Mouse (Mus musculus) right cerebral cortex, postnatal 36 days (tissue): Measurements from ENCODE around the gene Trem1.

Source experiments
- DNase-seq, 2 experiments: peaks; one replicate each; pipeline ENCODE4 v3.0.0; 2022; ENCODE audit warnings: low spot score in 2 of 2, mixed read lengths in 1 of 2

Trem1 gene

DNA sequence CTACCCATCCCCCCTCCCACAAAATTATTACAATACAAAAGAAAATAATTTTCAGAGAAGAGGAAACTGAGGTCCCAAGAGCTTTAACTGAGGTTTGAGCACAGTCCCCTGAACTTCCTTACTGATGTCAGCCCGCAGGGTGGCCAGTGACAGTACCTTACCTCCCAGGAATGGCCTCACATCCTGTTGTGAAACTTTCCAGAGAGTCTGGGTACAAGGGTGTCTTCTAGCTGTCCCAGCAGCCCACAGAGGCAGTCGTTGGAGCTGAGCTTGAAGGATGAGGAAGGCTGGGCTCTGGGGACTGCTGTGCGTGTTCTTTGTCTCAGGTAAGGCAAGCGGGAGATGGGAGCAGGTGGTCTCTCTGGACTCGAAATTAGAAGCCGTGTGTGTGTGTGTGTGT lies at the start of gene Trem1:
Trem1 (plus strand) TSS at position 251 of the 400 bp plus-strand sequence.
- DNase-seq, result no peak

DNA sequence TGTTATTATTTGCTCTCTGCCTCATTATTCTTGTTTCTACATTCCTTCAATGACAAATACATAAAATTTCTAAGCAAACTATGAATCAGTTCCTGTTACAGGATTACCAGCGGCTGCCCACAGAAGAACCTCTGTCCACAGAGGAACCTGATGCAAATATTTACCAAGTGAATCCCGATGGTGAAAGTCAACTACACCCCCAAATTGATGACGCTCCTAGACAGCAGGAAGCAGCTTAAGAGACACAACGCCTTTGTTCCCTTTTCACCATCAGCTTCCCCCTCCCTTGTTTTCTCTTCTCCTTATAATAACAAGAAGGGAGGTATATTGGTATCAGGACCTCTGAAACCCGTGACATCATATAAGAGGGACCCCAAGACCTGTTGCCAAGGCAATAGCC lies 47.3 kb upstream of the Trem1 start:
- DNase-seq, result no peak

DNA sequence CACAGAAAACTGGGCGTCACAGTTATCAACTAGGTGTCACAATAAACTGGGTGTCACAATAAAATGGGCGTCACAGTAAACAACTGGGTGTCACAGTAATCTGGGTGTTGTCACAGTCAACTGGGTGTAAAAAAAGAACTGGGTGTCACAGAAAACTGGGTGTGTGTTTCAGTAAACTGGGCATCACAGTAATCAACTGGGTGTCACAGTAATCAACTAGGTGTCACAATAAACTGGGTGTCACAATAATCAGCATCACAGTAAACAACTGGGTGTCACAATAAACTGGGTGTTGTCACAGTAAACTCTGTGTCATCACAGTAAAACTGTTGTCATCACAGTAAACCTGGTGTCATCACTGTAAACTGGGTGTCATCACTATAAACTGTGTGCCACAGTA lies 40.2 kb upstream of the Trem1 start:
- no peak for DNase-seq

DNA sequence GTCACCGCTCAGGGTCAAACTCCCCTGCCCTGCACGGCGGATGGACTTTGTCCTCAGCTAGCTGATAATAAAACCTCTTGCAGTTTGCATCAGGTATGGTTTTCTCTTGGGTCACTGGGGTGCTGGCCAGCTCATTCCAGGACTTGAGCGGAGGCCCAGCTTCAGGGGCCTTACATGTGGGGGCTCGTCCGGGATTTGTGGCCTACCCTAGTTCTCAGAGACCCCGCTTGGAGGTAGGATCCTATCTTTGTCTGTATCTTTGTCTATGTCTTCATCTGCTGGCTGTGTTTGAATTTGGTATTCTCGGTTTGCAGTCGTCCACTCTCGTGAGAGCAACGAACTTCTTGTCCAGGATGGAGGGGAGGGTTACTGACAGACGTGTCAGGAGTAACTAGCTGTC lies 29.5 kb upstream of the Trem1 start:
- DNase-seq, result no peak

DNA sequence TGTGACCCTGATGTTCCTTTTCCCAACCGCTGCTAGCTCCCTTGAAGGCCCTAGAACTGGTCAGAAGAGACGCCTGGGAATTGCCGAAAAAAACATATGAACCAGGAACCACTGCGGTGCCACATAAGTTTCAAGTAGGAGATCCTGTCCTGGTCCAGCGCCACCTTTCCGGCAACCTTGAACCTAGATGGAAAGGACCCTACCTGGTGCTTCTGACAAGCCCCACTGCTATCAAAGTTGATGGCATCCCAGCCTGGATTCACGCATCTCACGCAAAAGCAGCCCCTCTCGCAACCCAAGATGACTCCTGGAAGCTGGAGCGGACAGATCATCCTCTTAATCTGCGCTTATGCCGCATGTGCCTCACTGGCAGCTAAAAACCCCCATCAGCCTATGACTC lies 20.0 kb upstream of the Trem1 start:
- DNase-seq, result no peak

DNA sequence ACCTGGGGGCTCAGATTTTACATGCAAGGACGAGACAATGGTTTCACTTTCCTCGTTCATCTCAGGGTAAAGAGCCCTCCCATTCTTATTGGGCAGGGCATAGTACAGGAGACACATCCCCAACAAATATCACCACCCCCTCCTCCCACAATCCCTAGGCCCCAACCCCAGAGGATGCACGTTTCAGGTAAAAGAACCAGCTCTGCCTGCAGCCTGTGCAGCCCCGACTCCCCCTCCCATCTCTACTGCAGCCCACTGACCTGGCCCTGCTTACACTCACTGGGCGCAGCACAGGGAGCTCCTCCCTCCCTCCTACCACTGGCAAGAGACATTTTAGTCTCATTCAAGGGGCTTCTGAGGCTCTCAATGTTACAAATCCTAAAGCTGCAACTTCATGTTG lies 19.1 kb upstream of the Trem1 start:
- DNase-seq, result no peak

DNA sequence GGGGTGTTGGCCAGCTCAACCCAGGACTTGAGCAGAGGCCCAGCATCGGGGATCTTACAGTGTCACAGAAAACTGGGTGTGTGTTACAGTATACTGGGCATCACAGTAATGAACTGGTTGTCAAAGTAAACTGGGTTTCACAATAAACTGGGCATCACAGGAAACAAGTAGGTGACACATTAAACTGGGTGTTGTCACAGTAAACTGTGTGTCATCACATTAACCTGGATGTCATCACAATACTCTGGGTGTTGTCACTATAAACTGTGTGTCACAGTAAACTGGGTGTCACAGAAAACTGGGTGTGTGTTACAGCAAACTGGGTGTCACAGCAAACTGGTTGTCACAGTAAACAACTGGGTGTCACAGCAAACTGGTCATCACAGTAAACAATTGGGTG lies 17.1 kb upstream of the Trem1 start:
- DNase-seq, result no peak

DNA sequence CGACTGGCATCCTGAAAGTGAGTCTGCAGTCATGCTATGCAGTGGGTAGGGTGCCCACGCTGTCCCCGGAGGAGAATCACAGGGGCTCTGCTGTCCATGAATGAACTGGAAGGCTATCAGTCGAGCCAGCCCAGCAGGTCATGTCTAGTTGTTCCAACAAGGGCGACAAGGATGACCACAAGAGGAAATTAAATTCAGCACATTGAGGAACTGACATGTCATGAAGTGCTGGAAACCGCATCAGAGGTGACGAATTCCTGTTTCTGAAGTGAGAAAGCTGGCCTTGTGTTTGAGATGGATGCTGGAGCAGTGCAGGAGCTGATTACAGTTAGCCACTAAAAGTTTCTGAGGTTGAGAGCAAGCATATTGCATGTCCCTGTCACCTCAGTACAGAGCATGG lies 1.9 kb upstream of the Trem1 start:
- DNase-seq, result no peak

DNA sequence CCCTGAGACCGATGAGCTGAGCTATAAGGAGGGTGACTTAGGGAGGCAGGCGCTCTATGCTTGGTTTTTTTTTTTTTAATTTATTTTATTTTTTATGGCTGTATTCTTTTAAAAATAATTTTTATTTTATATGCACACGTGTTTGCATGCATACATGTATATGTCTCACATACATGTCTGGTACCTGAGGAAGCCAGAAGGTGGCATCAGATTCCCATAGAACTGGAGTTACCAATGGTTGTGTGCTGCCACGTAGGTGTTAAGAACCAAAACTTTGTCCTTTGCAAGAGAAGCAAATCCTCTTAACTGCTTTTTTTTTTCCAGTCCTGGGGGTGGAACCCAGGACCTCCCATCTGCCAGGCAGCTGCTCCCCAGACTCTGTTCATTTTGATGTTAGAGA lies 1.2 kb downstream of the Trem1 start:
- DNase-seq, result no peak

DNA sequence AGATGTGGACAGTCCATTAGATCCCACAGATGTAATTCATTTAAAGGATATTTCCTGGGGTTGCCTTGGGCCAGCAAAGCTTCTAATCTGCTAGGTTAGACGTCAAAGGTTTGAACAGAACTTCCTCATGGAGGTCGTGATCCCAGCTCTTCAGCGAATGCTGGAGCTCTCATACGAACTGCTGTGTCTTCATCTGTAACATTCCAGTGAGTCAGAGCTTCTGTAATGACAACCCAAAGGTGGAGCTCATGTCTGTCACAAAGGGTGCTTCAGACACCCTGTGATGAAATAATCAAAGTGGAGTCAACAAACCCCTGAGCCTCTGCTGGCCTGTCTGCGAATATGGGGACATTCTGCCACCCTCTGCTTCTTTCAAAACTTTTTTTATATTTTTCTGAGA lies 2.0 kb downstream of the Trem1 start:
- no peak for DNase-seq

DNA sequence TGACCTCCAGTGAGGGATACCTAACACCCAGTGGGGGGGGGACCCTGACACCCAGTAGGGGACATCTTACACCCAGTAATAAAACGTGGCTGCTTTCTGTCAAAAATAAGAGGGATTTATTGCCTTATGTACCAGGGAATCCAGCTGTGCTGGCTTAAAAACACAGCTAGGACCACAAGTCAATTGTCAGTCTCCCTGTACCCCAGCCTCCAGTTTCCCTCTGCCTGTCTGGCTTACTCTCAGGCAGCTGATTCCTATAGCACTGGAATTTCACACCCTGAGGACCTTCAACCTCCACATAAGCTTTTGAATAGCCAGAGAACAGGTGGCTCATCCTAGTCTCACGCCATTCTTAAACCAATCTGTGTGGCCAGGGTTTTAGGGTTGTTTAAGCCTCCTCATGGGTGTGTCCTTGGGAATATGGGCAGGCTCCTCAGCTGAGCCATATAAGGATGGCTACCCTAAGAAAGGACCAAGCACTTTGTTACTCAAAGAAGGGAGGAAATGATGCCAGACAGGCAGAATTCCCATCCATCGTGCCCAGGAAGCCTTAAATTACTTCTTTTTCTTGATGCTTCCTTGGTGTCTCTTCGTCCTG lies 3.3 kb downstream of the Trem1 start:
- no peak for DNase-seq

DNA sequence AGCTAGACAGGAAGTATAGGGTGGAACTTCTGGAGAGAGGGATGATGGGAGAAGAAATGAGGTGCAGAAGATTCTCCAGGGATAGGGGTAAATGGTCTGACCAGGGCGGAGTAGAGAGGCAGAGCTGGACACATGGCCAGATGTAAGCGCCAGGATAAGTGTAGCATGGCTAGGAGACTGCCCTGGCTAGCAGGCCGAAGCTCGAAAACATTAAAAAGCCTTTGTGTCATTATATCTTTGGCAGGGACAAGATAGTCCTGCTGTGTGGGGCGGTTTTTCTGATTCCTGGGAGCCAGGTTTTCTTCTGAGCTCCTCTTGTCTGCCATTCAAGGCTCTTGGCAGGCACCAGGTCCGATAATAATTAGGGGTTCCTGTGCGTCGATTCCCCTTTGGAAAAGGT lies 5.1 kb downstream of the Trem1 start:
- DNase-seq, result no peak

DNA sequence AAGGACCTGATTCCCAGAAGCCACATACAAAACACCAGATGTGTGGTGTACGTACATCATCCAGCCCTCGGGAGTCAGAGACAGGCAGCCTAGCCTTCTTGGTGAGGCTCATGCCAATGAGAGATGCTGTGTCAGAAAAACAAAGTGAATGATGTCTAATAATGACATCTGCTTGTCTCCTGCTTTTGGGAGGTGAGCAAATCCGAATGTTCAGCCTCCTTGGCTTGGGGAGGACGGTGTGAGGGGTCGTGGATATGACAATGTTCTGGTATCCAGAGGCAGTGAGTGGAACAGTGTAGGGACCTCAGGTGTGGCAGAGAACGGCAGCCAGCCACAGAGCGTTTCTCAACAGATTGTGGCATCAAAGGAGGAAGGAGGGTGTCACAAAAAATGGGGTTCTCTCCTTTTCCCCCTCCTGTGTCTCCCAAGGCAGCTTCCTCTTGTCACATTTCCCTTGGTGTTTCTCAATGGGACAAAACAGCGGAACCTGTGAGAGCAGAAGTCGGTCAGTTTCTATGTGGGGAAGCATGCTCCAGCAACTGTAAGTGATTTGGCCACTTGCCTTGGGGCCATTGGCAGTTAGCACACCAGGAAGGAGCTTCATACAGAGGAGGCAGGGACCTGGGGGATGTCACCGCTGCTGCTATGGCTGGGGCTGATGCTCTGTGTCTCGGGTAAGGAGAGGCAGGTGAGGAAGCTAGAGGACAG lies 14.8 kb downstream of the Trem1 start, which contains the start of gene Trem3:
Trem3 (plus strand) TSS at position 557 of the 708 bp plus-strand sequence.
- DNase-seq, result no peak

DNA sequence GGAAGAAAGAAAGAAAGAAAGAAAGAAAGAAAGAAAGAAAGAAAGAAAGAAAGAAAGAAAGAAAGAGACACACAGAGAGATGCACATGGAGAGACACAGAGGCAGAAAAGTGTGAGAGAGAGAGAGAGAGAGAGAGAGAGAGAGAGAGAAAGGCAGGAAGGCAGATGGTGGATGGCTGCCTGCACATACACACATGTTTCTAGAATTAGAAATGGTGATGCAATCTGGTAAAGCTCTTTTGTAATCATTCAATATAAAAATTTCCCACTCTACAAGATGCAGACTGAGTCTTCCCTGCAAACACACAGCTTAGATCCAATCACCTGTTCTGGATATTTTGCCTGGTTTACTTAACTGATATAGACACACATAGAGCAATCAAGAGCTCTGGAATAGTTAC lies 16.5 kb downstream of the Trem1 start:
- DNase-seq, result no peak

DNA sequence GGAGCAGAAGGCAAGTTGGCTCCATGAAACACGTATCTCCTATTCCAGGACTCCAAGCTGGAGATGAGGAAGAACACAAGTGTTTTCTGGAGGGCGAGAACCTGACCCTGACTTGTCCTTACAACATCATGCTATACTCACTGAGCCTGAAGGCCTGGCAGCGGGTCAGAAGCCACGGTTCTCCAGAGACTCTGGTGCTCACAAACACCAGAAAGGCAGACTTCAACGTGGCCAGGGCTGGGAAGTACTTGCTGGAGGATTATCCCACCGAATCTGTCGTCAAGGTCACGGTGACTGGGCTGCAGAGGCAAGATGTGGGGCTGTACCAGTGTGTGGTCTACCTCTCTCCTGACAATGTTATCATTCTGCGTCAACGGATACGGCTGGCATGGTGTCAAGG lies 16.9 kb downstream of the Trem1 start:
- no peak for DNase-seq

DNA sequence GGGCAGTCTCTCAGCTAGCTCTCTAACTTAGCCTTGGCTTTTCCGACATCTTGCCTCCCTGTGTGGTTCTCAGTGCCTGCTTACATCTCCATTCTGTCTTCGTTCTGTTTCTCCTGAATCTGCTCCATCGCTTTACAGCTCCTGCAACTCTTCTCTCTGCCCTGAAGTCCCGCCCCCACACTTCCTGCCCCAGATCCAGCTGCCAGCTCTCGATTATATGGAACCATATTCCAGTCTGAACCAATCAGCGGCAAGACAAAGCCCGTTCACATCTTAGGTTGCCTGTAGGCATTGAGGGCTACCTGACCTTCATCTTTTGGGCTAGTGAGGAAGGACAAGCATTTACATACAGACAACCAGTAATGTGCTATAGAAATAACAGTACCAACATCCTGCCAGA lies 18.1 kb downstream of the Trem1 start:
- no peak for DNase-seq

DNA sequence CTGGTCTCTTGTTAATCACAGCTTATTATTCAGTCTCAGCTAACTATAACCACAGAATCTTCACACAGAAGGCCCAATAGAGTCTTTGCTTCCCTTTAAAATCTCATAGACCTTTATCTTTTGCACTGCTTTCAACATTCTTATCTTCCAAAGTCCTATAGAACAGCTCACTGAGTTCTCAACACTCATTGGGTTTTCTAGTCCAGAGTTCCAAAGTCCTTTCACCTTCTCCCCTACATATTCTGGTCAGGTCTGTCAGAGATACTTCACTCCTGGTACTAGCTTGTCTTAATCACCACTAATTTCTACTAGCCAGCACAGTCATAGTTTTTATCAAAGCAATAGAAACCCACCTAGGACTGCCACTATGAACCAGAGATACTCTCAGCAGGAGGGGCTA lies 24.0 kb downstream of the Trem1 start:
- no peak for DNase-seq

DNA sequence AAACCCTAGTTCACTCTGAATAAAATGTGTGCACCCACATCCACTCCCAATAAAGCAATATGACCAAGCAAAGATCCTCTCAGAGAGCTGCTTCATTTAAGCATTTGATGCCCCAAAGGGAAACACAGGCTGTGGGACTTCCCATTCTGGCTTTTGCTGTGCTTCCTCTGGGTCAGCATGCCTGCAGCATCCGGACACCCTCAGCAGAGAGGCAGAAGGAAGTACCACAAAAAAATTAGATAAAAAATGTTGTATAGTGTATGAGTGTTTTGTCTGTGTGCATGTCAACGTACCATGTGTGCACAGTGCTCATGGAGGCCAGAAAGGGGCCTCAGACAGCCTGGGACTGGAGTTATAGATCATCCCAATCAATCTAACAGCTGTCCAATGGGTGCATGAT lies 29.3 kb downstream of the Trem1 start:
- no peak for DNase-seq

DNA sequence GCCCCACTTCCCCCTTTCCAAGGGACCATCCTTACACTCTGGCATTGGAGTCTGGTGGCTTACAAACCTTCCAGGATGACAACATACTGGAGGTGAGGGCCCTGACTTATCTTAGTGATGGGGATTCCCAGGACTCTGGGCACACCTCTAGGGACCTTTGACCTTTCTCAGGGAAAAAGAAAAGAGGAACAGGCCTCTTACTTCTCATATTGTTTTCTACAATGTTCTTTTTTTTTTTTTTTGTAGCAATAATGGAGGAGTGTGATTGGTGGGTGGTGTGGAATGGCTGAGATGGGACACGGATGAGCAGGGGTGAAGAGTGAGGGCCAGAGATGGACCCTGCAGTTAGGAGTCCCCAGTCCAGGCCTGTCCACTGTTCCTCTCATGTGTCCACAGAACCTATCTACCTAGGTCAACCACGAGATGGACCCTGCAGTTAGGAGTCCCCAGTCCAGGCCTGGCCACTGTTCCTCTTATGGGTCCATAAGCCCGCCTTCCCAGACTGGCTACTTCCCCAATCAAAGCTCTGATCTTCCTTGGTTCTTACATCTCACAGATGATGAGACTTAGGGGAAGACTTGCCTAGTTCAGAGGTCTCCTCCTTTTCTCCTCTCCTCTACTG lies 31.3 kb downstream of the Trem1 start, which contains the start of gene Treml4:
Treml4 (plus strand) TSS at position 555 of the 622 bp plus-strand sequence.
- DNase-seq, result no peak

DNA sequence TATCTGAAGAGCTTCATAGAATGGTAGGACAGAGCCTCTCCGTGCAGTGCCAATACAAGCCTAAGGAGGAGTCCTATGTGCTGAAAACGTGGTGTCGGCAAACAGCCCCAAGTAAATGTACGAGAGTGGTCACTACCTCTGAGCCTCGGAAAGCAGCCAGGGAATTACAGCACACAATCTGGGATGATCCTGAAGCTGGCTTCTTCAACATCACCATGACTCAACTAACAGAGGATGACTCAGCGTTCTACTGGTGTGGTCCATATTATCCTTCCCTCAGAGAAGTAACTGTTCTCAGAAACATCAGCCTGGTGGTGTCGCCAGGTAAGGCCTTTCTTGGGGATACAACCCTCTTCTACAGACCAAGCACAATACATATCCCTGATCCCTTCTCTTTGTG lies 32.1 kb downstream of the Trem1 start:
- DNase-seq, result no peak

DNA sequence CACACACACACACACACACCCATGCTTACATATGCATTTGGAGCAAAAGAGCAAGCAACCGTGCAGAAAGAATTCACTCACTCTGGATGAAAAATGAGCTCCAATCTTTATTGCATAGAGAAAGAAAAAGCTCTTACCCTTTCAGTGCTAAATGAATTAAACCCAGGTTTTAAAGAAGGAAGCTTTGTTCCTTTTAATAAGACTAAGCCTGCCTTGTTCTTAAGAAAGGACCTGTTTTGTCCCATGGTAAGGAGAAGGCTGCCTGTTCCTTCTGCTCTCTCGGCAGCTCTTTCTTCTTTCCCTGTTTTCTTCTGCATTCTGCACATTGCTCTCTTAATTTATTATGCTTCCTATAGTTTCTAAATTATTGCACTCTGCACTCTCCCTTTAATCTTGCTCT lies 33.6 kb downstream of the Trem1 start:
- no peak for DNase-seq

DNA sequence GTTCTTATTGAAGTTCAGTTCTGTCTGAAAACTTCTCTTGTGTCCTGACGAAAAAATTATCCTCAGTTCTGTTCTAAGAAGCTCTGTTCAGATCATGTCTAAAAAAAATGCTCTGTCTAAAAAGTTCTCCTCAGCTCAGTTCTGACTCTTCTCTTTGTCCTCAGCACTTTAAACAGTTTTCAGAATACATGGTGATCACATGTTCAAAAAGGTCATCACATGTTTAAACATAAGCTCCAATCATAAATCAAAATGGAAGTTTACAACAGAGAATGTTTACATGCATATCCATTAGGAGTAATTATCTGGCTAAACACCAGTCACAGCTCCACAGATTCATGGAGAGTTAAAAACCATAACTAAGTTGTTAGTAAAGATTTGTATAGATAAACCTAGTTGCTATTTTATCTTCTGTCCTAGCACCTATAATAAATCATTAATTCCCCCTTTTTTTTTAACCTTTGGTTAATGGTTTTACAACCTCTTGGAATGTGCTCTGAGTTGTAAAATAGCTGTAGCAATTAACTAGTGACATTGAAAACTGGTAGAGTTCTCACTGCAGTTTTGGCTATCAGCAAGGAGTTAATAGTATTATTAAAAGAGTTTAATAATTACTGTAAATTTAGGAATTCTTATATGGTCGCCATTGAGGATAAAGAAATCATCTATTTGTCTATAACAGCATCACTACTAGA lies 34.2 kb downstream of the Trem1 start:
- DNase-seq, result no peak

DNA sequence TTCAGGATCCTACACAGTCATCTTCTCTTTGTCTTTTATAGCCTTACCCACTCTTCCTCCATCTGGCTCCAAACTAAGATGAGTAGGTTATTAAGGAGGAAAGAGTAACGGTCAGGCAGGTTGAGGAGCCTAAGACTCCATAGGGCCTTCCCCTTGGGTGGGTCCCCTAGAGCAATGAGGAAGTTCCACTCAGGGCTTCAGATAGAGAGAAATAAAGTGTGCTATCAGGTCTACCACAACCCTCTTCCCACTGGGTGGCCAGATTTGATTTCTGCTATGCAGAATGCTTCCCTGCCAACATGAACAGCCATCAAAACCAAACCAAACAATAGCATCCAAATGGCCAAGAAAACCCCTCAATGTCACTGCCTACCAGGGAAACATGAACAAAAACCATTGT lies 35.0 kb downstream of the Trem1 start:
- DNase-seq, result no peak
